Comparison of ENCODE assay signal across 11 mouse cellular contexts in genomic region chr7:24153272-24153671, GRCm38 (mm10). TPM values are rescaled to one million over a fixed set of nuclear protein-coding genes. Genes with fewer than 3 reads are reported as not detected.
DNase-seq lines count a peak whose midpoint lies in the region; ATAC-seq lines count a peak whose summit lies in the region.
"Had no signal": no experiment of that assay in that cellular context is flagged by ENCODE, and none has a peak within 500 bp of the region (broad histone marks: within the 10 kb centered on the region; RNA-seq: fewer than 3 reads in every experiment).

No protein-coding gene starts in this region.

- no peak overlapping the region for H3K9ac ChIP-seq in liver, embryonic 12.5 days

- WGBS in liver, embryonic 12.5 days (ENCODE audit: insufficient replicate concordance), result 12% methylated on average over 1 of the region's 1 CpGs

- H3K9me3 ChIP-seq in liver, embryonic 12.5 days (replicated peaks), result no peaks in the 10 kb centered on the region

- H3K4me2 ChIP-seq in liver, embryonic 12.5 days, result no peak overlapping the region

- no peak for ATAC-seq in CD4-positive, CD25-positive, alpha-beta regulatory T cell, adult 4 months
- ATAC-seq in liver, embryonic 12.5 days, result no peak
- no peak for ATAC-seq in megakaryocyte, adult 5-6 weeks (ENCODE audit: poor library complexity, severe bottlenecking)

- no peak overlapping the region for H3K27ac ChIP-seq in liver, embryonic 12.5 days
- H3K27ac ChIP-seq: hindbrain, embryonic 10.5 days; macrophage had no signal

- no peak overlapping the region for H3K4me3 ChIP-seq in liver, embryonic 12.5 days
- H3K4me3 ChIP-seq: hindbrain, embryonic 10.5 days had no signal

- DNase-seq in CD4-positive, CD25-positive, alpha-beta regulatory T cell, adult 2 months (ENCODE audit: low read depth, low spot score), result peak; percentile 55
- peak; percentile 14 for DNase-seq in liver
- DNase-seq in c-Kit-positive CD71-negative TER-119-negative erythroid progenitor cells, embryonic 14.5 days (ENCODE audit: low read depth), result peak; percentile 43
- peak; percentile 45 for DNase-seq in naive thymus-derived CD4-positive, alpha-beta T cell, adult 2 months (ENCODE audit: low read depth)
- no peak for DNase-seq in cerebellum, postnatal 36 days
- DNase-seq: right cerebral cortex, postnatal 4 days had no signal

- H3K4me1 ChIP-seq in liver, embryonic 12.5 days, result no peaks in the 10 kb centered on the region
- H3K4me1 ChIP-seq: hindbrain, embryonic 10.5 days had no signal

- H3K27me3 ChIP-seq in liver, embryonic 12.5 days (replicated peaks), result no peaks in the 10 kb centered on the region

- H3K36me3 ChIP-seq in liver, embryonic 12.5 days, result no peaks in the 10 kb centered on the region
- H3K36me3 ChIP-seq: hindbrain, embryonic 10.5 days had no signal

RNA-seq across cellular contexts. Expression of gene Zfp235, which starts 19.3 kb away (rescaled TPM):
- polyA plus RNA-seq in CD4-positive, CD25-positive, alpha-beta regulatory T cell, adult 4 months (2017; shearing (Covaris generic)), result 10 to 100 TPM; 13.8 to 21.0 TPM
- polyA plus RNA-seq in liver, embryonic 12.5 days (2016; fragmentation: Nextera tagmentation; extraction: Ambion mirVana), result 5.5 and 7.1 TPM in 2 replicates
- 4.5 and 8.1 TPM in 2 replicates for total RNA-seq in megakaryocyte, adult 5-6 weeks (2015)
- total RNA-seq in megakaryocyte, adult 5-6 weeks (2017), result 3.7 and 4.7 TPM in 2 replicates

RNA-seq across cellular contexts. Expression of gene Zfp114, which starts 21.6 kb away (rescaled TPM):
- 1 to 10 TPM in 1 of 2 experiments, under 1 TPM in 1; 0.73 to 1.8 TPM for polyA plus RNA-seq in CD4-positive, CD25-positive, alpha-beta regulatory T cell, adult 4 months (2017; shearing (Covaris generic))
- 1.4 and 1.5 TPM in 2 replicates for polyA plus RNA-seq in liver, embryonic 12.5 days (2016; fragmentation: Nextera tagmentation; extraction: Ambion mirVana)
- total RNA-seq in megakaryocyte, adult 5-6 weeks (2015), result 0.71 and 0.80 TPM in 2 replicates
- total RNA-seq in megakaryocyte, adult 5-6 weeks (2017), result 0.11 and 0.65 TPM in 2 replicates
- polyA plus RNA-seq: macrophage had no signal

RNA-seq across cellular contexts. Expression of gene Zfp112, which starts 41.2 kb away (rescaled TPM):
- polyA plus RNA-seq in CD4-positive, CD25-positive, alpha-beta regulatory T cell, adult 4 months (2017; shearing (Covaris generic)), result 1 to 10 TPM; 1.3 to 2.4 TPM
- polyA plus RNA-seq in liver, embryonic 12.5 days (2016; fragmentation: Nextera tagmentation; extraction: Ambion mirVana), result 1.4 and 1.5 TPM in 2 replicates
- 0.60 and 0.89 TPM in 2 replicates for total RNA-seq in megakaryocyte, adult 5-6 weeks (2015)
- total RNA-seq in megakaryocyte, adult 5-6 weeks (2017), result 0.29 and 0.81 TPM in 2 replicates

RNA-seq across cellular contexts. Expression of gene Zfp111, which starts 58.0 kb away (rescaled TPM):
- polyA plus RNA-seq in CD4-positive, CD25-positive, alpha-beta regulatory T cell, adult 4 months (2017; shearing (Covaris generic)), result 1 to 10 TPM in 1 of 2 experiments, under 1 TPM in 1; 0.61 to 1.3 TPM
- 2.1 and 4.2 TPM in 2 replicates for polyA plus RNA-seq in liver, embryonic 12.5 days (2016; fragmentation: Nextera tagmentation; extraction: Ambion mirVana)
- 6.0 and 6.8 TPM in 2 replicates for total RNA-seq in megakaryocyte, adult 5-6 weeks (2015)
- total RNA-seq in megakaryocyte, adult 5-6 weeks (2017), result 6.8 and 8.9 TPM in 2 replicates

Comparison
In these comparisons a context has a peak if more than half of its experiments do, and no peak if none do; other contexts are left out.
1. DNase-seq: peak in CD4-positive, CD25-positive, alpha-beta regulatory T cell, adult 2 months (single experiment), liver (single experiment), c-Kit-positive CD71-negative TER-119-negative erythroid progenitor cells, embryonic 14.5 days (single experiment) and naive thymus-derived CD4-positive, alpha-beta T cell, adult 2 months (single experiment); none in cerebellum, postnatal 36 days (0 of 2).